Mouse (Mus musculus): Measurements from ENCODE around the gene Siae. TPM values are rescaled to one million over a fixed set of nuclear protein-coding genes. Genes with fewer than 3 reads are reported as not detected.
A peak's percentile ranks its signal among the peaks of the same experiment; 100 is the strongest.

Siae gene
- polyA plus RNA-seq, 1 experiment from 2014 or later: 13.3 TPM

GRCm38 (mm10) chr9:37545847-37546452, 9.5 kb upstream of the Siae start:
- Histone ChIP-seq H3K27me3 (ENCODE audit: control insufficient read depth, insufficient read depth, low read length) (peaks cover 23% of the 10 kb centered on the region), H3K9ac (ENCODE audit: low read length) (no peak overlapping the region), H3K9me3 (replicated peaks; ENCODE audit: control insufficient read depth, low read length) (no peaks in the 10 kb centered on the region), H3K4me2 (ENCODE audit: low read depth, low read length) (no peak overlapping the region), H3K4me3 (replicated peaks; ENCODE audit: low read length) (no peak overlapping the region), H3K27ac (ENCODE audit: low read length) (no peak overlapping the region), H3K36me3 (ENCODE audit: control insufficient read depth, insufficient read depth, low read length) (no peaks in the 10 kb centered on the region), H3K4me1 (ENCODE audit: control insufficient read depth, insufficient read depth, low read length) (peaks cover 4% of the 10 kb centered on the region; the same call in 1 of the 2 replicates)
- no peak for ATAC-seq (ENCODE audit: insufficient read depth, low FRiP score)
- WGBS: 28% methylated on average over 27 of the region's 27 CpGs

- H3K4me2 ChIP-seq (ENCODE audit: low read depth, low read length): no peak overlapping the region
- H3K4me3 ChIP-seq (replicated peaks; ENCODE audit: low read length): no peak overlapping the region
- H3K9me3 ChIP-seq (replicated peaks; ENCODE audit: control insufficient read depth, low read length): no peaks in the 10 kb centered on the region
- no peak overlapping the region for H3K27ac ChIP-seq (ENCODE audit: low read length)
- 80% methylated on average over 1 of the region's 1 CpGs for WGBS
- peaks cover 9% of the 10 kb centered on the region; the same call in 1 of the 2 replicates for H3K4me1 ChIP-seq (ENCODE audit: control insufficient read depth, insufficient read depth, low read length)
- peaks cover 30% of the 10 kb centered on the region for H3K27me3 ChIP-seq (ENCODE audit: control insufficient read depth, insufficient read depth, low read length)
- H3K9ac ChIP-seq (ENCODE audit: low read length): no peak overlapping the region
- H3K36me3 ChIP-seq (ENCODE audit: control insufficient read depth, insufficient read depth, low read length): no peaks in the 10 kb centered on the region
- ATAC-seq (ENCODE audit: insufficient read depth, low FRiP score): no peak
These were observed 8.6 kb upstream of the Siae start for GRCm38 (mm10) chr9:37546889-37547288.

GRCm38 (mm10) chr9:37550435-37550834, 5.1 kb upstream of the Siae start:
- peaks cover 14% of the 10 kb centered on the region; the same call in 1 of the 2 replicates for H3K4me1 ChIP-seq (ENCODE audit: control insufficient read depth, insufficient read depth, low read length)
- no peak overlapping the region for H3K4me2 ChIP-seq (ENCODE audit: low read depth, low read length)
- WGBS: 45% methylated on average over 1 of the region's 1 CpGs
- no peak overlapping the region for H3K9ac ChIP-seq (ENCODE audit: low read length)
- no peaks in the 10 kb centered on the region for H3K36me3 ChIP-seq (ENCODE audit: control insufficient read depth, insufficient read depth, low read length)
- no peak overlapping the region for H3K27ac ChIP-seq (ENCODE audit: low read length)
- no peak overlapping the region for H3K4me3 ChIP-seq (replicated peaks; ENCODE audit: low read length)
- peaks cover 31% of the 10 kb centered on the region for H3K27me3 ChIP-seq (ENCODE audit: control insufficient read depth, insufficient read depth, low read length)
- ATAC-seq (ENCODE audit: insufficient read depth, low FRiP score): no peak
- H3K9me3 ChIP-seq (replicated peaks; ENCODE audit: control insufficient read depth, low read length): no peaks in the 10 kb centered on the region

GRCm38 (mm10) chr9:37551751-37552531, 3.6 kb upstream of the Siae start:
- no peaks in the 10 kb centered on the region for H3K36me3 ChIP-seq (ENCODE audit: control insufficient read depth, insufficient read depth, low read length)
- no peak overlapping the region for H3K27ac ChIP-seq (ENCODE audit: low read length)
- no peaks in the 10 kb centered on the region for H3K9me3 ChIP-seq (replicated peaks; ENCODE audit: control insufficient read depth, low read length)
- WGBS: 3% methylated on average over 23 of the region's 23 CpGs
- peaks cover 14% of the 10 kb centered on the region; the same call in 1 of the 2 replicates for H3K4me1 ChIP-seq (ENCODE audit: control insufficient read depth, insufficient read depth, low read length)
- peak overlapping the region; percentile 92 for H3K4me2 ChIP-seq (ENCODE audit: low read depth, low read length)
- H3K4me3 ChIP-seq (replicated peaks; ENCODE audit: low read length): peak overlapping the region; percentile 46
- H3K27me3 ChIP-seq (ENCODE audit: control insufficient read depth, insufficient read depth, low read length): peaks cover 23% of the 10 kb centered on the region
- no peak for ATAC-seq (ENCODE audit: insufficient read depth, low FRiP score)
- peak overlapping the region; percentile 57 for H3K9ac ChIP-seq (ENCODE audit: low read length)

- Histone ChIP-seq H3K9me3 (replicated peaks; ENCODE audit: control insufficient read depth, low read length) (no peaks in the 10 kb centered on the region), H3K27me3 (ENCODE audit: control insufficient read depth, insufficient read depth, low read length) (peaks cover 23% of the 10 kb centered on the region), H3K4me2 (ENCODE audit: low read depth, low read length) (peak within 1 kb of the TSS; percentile 92), H3K27ac (ENCODE audit: low read length) (no peak within 1 kb of the TSS), H3K9ac (ENCODE audit: low read length) (peak within 1 kb of the TSS; percentile 57), H3K4me1 (ENCODE audit: control insufficient read depth, insufficient read depth, low read length) (peaks cover 14% of the 10 kb centered on the region; the same call in 1 of the 2 replicates), H3K4me3 (replicated peaks; ENCODE audit: low read length) (peak within 1 kb of the TSS; percentile 46), H3K36me3 (ENCODE audit: control insufficient read depth, insufficient read depth, low read length) (no peaks in the 10 kb centered on the region)
- WGBS: 4% methylated on average over 31 of the region's 31 CpGs
- ATAC-seq (ENCODE audit: insufficient read depth, low FRiP score): peak; percentile 95
These were observed 2.8 kb upstream of the Siae start, which contains the start of gene Nrgn for GRCm38 (mm10) chr9:37552536-37553293. Nrgn (minus strand) TSS chr9:37552904.

GRCm38 (mm10) chr9:37554279-37554678, 1.2 kb upstream of the Siae start:
- H3K9ac ChIP-seq (ENCODE audit: low read length): no peak overlapping the region
- 85% methylated on average over 1 of the region's 1 CpGs for WGBS
- H3K4me3 ChIP-seq (replicated peaks; ENCODE audit: low read length): no peak overlapping the region
- ATAC-seq (ENCODE audit: insufficient read depth, low FRiP score): no peak
- H3K9me3 ChIP-seq (replicated peaks; ENCODE audit: control insufficient read depth, low read length): no peaks in the 10 kb centered on the region
- peaks cover 14% of the 10 kb centered on the region; the same call in 1 of the 2 replicates for H3K4me1 ChIP-seq (ENCODE audit: control insufficient read depth, insufficient read depth, low read length)
- H3K27me3 ChIP-seq (ENCODE audit: control insufficient read depth, insufficient read depth, low read length): peaks cover 23% of the 10 kb centered on the region
- no peaks in the 10 kb centered on the region for H3K36me3 ChIP-seq (ENCODE audit: control insufficient read depth, insufficient read depth, low read length)
- no peak overlapping the region for H3K4me2 ChIP-seq (ENCODE audit: low read depth, low read length)
- H3K27ac ChIP-seq (ENCODE audit: low read length): no peak overlapping the region

GRCm38 (mm10) chr9:37556366-37556765, 868 bp downstream of the Siae start:
- no peaks in the 10 kb centered on the region for H3K36me3 ChIP-seq (ENCODE audit: control insufficient read depth, insufficient read depth, low read length)
- no peak for ATAC-seq (ENCODE audit: insufficient read depth, low FRiP score)
- no peak overlapping the region for H3K27ac ChIP-seq (ENCODE audit: low read length)
- peaks cover 14% of the 10 kb centered on the region; the same call in 1 of the 2 replicates for H3K4me1 ChIP-seq (ENCODE audit: control insufficient read depth, insufficient read depth, low read length)
- H3K9me3 ChIP-seq (replicated peaks; ENCODE audit: control insufficient read depth, low read length): no peaks in the 10 kb centered on the region
- no peak overlapping the region for H3K9ac ChIP-seq (ENCODE audit: low read length)
- WGBS: 68% methylated on average over 3 of the region's 3 CpGs
- no peak overlapping the region for H3K4me2 ChIP-seq (ENCODE audit: low read depth, low read length)
- no peak overlapping the region for H3K4me3 ChIP-seq (replicated peaks; ENCODE audit: low read length)
- H3K27me3 ChIP-seq (ENCODE audit: control insufficient read depth, insufficient read depth, low read length): peaks cover 7% of the 10 kb centered on the region; the same call in 1 of the 2 replicates

GRCm38 (mm10) chr9:37560617-37561016, 5.1 kb downstream of the Siae start:
- Histone ChIP-seq H3K4me1 (ENCODE audit: control insufficient read depth, insufficient read depth, low read length) (no peaks in the 10 kb centered on the region), H3K9ac (ENCODE audit: low read length) (no peak overlapping the region), H3K36me3 (ENCODE audit: control insufficient read depth, insufficient read depth, low read length) (no peaks in the 10 kb centered on the region), H3K4me2 (ENCODE audit: low read depth, low read length) (no peak overlapping the region), H3K27me3 (ENCODE audit: control insufficient read depth, insufficient read depth, low read length) (no peaks in the 10 kb centered on the region), H3K9me3 (replicated peaks; ENCODE audit: control insufficient read depth, low read length) (no peaks in the 10 kb centered on the region), H3K27ac (ENCODE audit: low read length) (no peak overlapping the region), H3K4me3 (replicated peaks; ENCODE audit: low read length) (no peak overlapping the region)
- WGBS: 92% methylated on average over 2 of the region's 2 CpGs
- no peak for ATAC-seq (ENCODE audit: insufficient read depth, low FRiP score)
